8 mouse cellular contexts compared by ENCODE assay signal in the genomic region with DNA sequence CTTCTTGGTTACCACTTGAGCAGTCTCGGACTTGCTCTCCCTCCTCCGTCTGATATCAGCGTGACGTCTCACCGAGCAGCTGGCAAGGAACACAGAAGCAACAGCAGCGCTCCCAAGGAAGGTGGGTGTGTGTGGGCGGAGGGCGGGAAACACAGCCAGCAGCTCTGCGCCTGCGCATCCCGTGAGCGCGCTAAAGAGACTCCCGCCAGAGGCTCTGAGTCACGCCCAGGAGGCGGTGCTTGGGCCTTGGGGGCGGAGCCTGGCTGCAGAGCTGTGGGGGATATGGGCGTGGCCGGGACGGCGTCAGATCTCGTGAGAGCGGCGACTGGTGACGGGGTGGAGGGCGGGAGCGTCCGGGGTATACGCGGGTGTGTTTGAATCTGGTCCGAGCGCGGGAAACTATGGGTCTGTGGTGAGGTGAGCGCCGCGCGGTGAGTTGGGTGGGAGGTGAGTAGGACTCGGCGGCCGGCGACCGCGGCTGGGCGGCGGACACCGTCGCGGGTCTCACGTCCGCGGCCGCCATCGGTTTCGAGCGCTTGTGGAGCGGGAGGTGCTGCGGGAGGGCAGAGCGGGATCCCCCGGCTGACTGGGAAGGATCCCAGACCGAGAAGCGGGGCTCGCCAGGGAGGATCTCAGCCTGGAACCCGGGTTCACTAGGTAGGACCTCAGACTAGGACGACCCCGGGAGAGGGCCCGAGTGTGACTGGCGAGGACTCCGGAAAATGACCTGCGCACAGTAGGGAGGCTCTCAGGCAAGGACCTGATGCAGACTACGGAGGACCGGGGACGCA. TPM values are rescaled to one million over a fixed set of nuclear protein-coding genes. Genes with fewer than 3 reads are reported as not detected.
DNase-seq lines count a peak whose midpoint lies in the region; ATAC-seq and TF ChIP-seq lines count a peak whose summit lies in the region.

Gene Ncapg2, plus strand, starts transcription at position 358 of the 791 bp plus-strand sequence.

- peak within 1 kb of the TSS; percentile 76 for H3K27ac ChIP-seq in gastrocnemius, adult 2 months
- H3K27ac ChIP-seq in hindbrain, postnatal 0 days = peak within 1 kb of the TSS; percentile 17; the same call in 1 of the 2 replicates
- H3K27ac ChIP-seq in left cerebral cortex, adult 2 months = peak within 1 kb of the TSS; percentile 51

- H3K27me3 ChIP-seq in hindbrain, postnatal 0 days (ENCODE audit: insufficient read depth, low read length) = no peaks in the 10 kb centered on the region

- intact Hi-C loops in gastrocnemius, adult 2 months (cut with DNase I) = loop anchor here (5.0 kb wide), 2 partner anchors 123 to 358 kb away; partner anchors contain the start of genes Esyt2 and Zfp386
- intact Hi-C loops in left cerebral cortex, adult 2 months (cut with DNase I) = loop anchor here (5.0 kb wide), 1 partner anchor 212 kb away; no protein-coding TSS in a partner anchor

- H3K9ac ChIP-seq in hindbrain, postnatal 0 days (replicated peaks; ENCODE audit: low read length) = peak within 1 kb of the TSS; percentile 56

- peaks cover 5% of the 10 kb centered on the region for H3K9me3 ChIP-seq in hindbrain, postnatal 0 days (ENCODE audit: low read length)

- H3K4me1 ChIP-seq in hindbrain, postnatal 0 days (ENCODE audit: insufficient read depth, low read length) = no peaks in the 10 kb centered on the region

- peak within 1 kb of the TSS; percentile 96 for H3K4me2 ChIP-seq in hindbrain, postnatal 0 days (ENCODE audit: low read depth, low read length)

- H3K4me3 ChIP-seq in gastrocnemius, adult 2 months = peak within 1 kb of the TSS; percentile 98
- H3K4me3 ChIP-seq in hindbrain, postnatal 0 days (ENCODE audit: low read length) = peak within 1 kb of the TSS; percentile 76
- H3K4me3 ChIP-seq in left cerebral cortex, adult 2 months = peak within 1 kb of the TSS; percentile 90

- no peaks in the 10 kb centered on the region for H3K36me3 ChIP-seq in hindbrain, postnatal 0 days (ENCODE audit: insufficient read depth, low read length)

- no peak for TF ChIP-seq CTCF in gastrocnemius, adult 2 months (IDR thresholded peaks at IDR 0.05)
- TF ChIP-seq CTCF in hindbrain, postnatal 0 days (IDR thresholded peaks at IDR 0.05; ENCODE audit: low read depth) = no peak
- no peak; the same call in 1 of the 2 replicates for TF ChIP-seq CTCF in left cerebral cortex, adult 2 months (IDR thresholded peaks at IDR 0.05)

- peak; percentile 97 for ATAC-seq in common myeloid progenitor, adult 5-6 weeks (replicated peaks; ENCODE audit: low read depth, poor library complexity, severe bottlenecking)
- peak; percentile 99 for ATAC-seq in hindbrain, postnatal 0 days
- peak; percentile 95 for ATAC-seq in megakaryocyte, adult 5-6 weeks (ENCODE audit: poor library complexity, severe bottlenecking)

- peak; percentile 99 for DNase-seq in ZHBTc4 (ENCODE audit: low read depth, low spot score)
- DNase-seq in gastrocnemius, adult 2 months = peak; percentile 99
- DNase-seq in hindbrain, postnatal 0 days (ENCODE audit: low spot score) = peak; percentile 99
- peak; percentile 98 to 99 for DNase-seq in left cerebral cortex, adult 2 months (ENCODE audit: extremely low spot score in 1 of 2, low spot score in 2 of 2)
- peak; percentile 97 for DNase-seq in right cerebral cortex, adult 2 months (ENCODE audit: low spot score in 2 of 2)
- DNase-seq in urinary bladder, postnatal 14 days (ENCODE audit: low spot score) = peak; percentile 99

- 3% methylated on average over 62 of the region's 72 CpGs for WGBS in hindbrain, postnatal 0 days

RNA-seq across cellular contexts. Expression of gene Ncapg2, which starts in this region (rescaled TPM):
- 164 and 172 TPM in 2 replicates for total RNA-seq in common myeloid progenitor, adult 5-6 weeks (2017)
- 1 to 10 TPM; 1.1 to 1.2 TPM for total RNA-seq in gastrocnemius, adult 2 months (2021)
- total RNA-seq in hindbrain, postnatal 0 days (2014; rRNA removed) = 8.8 and 24.0 TPM in 2 replicates
- polyA plus RNA-seq in hindbrain, postnatal 0 days (2015; fragmentation: Nextera tagmentation; extraction: Ambion mirVana) = 6.0 and 6.3 TPM in 2 replicates
- total RNA-seq in left cerebral cortex, adult 2 months (2021) = 1 to 10 TPM; 5.0 to 5.1 TPM
- 67.6 and 80.3 TPM in 2 replicates for total RNA-seq in megakaryocyte, adult 5-6 weeks (2015)
- 102 and 135 TPM in 2 replicates for total RNA-seq in megakaryocyte, adult 5-6 weeks (2017)

Comparison
In these comparisons a context has a peak if more than half of its experiments do, and no peak if none do; other contexts are left out.
1. Peak in every context shown above with its lines: DNase-seq, ATAC-seq, H3K4me3 ChIP-seq and H3K27ac ChIP-seq.
2. H3K27ac ChIP-seq: peak in every context shown above with its lines; median percentile 76 in gastrocnemius, adult 2 months; 51 in left cerebral cortex, adult 2 months; 17 in hindbrain, postnatal 0 days.